Mouse (Mus musculus) olfactory bulb, adult 2 months (tissue): ENCODE results near the gene Sec22c.

Experiments
- CTCF ChIP-seq: fragments of 200-500 bp; IDR thresholded peaks from 2 replicates; pipeline ENCODE4 v1.5.1; 2012; ENCODE audit warnings: low read depth, mild to moderate bottlenecking, low read length, moderate library complexity; ENCODE audit not compliant: insufficient read depth
- POLR2A ChIP-seq: fragments of 200-500 bp; IDR thresholded peaks from 2 replicates; pipeline ENCODE4 v1.6.1; 2012; ENCODE audit warnings: mild to moderate bottlenecking, low read depth, low read length, moderate library complexity; ENCODE audit not compliant: insufficient read depth

GRCm38 (mm10) chr9:121647026-121647425, 58.3 kb downstream of the Sec22c start:
- TF ChIP-seq CTCF (no peak), POLR2A (no peak)
